25 mouse cellular contexts compared by ENCODE assay signal in genomic region chr12:103347406-103347805, GRCm38 (mm10). TPM values are rescaled to one million over a fixed set of nuclear protein-coding genes. Genes with fewer than 3 reads are reported as not detected.
A peak's percentile ranks its signal among the peaks of the same experiment; 100 is the strongest.
DNase-seq lines count a peak whose midpoint lies in the region; ATAC-seq and TF ChIP-seq lines count a peak whose summit lies in the region.
"Had no signal": no experiment of that assay in that cellular context is flagged by ENCODE, and none has a peak within 500 bp of the region (broad histone marks: within the 10 kb centered on the region; RNA-seq: fewer than 3 reads in every experiment).

No protein-coding gene starts in this region.

- no peak overlapping the region for H3K4me3 ChIP-seq in heart, embryonic 13.5 days
- H3K4me3 ChIP-seq in left cerebral cortex, adult 2 months: no peak overlapping the region
- no peak overlapping the region for H3K4me3 ChIP-seq in bone marrow macrophage, adult 2 months (ENCODE audit: insufficient read depth, low read length)
- H3K4me3 ChIP-seq in small intestine, adult 2 months (ENCODE audit: low read depth, low read length): no peak overlapping the region
- H3K4me3 ChIP-seq: embryonic facial prominence, embryonic 15.5 days; liver, embryonic 13.5 days; midbrain, embryonic 13.5 days had no signal

- no peak for ATAC-seq in heart, embryonic 13.5 days (ENCODE audit: extremely low read depth, insufficient number of reproducible peaks, low FRiP score, low TSS enrichment)
- ATAC-seq: forebrain, embryonic 16.5 days; midbrain, embryonic 13.5 days had no signal

- no peaks in the 10 kb centered on the region for H3K27me3 ChIP-seq in heart, embryonic 13.5 days (replicated peaks)
- H3K27me3 ChIP-seq in small intestine, adult 2 months (ENCODE audit: control insufficient read depth, insufficient read depth, low read length): no peaks in the 10 kb centered on the region
- H3K27me3 ChIP-seq: embryonic facial prominence, embryonic 15.5 days; liver, embryonic 13.5 days; midbrain, embryonic 13.5 days had no signal

- peaks cover 25% of the 10 kb centered on the region for H3K4me1 ChIP-seq in heart, embryonic 13.5 days
- peaks cover 34% of the 10 kb centered on the region for H3K4me1 ChIP-seq in bone marrow macrophage, adult 2 months (ENCODE audit: control insufficient read depth, insufficient read depth, low read length)
- H3K4me1 ChIP-seq in small intestine, adult 2 months (ENCODE audit: control insufficient read depth, insufficient read depth, insufficient read length, low read length): no peaks in the 10 kb centered on the region; the same call in 1 of the 2 replicates
- H3K4me1 ChIP-seq: embryonic facial prominence, embryonic 15.5 days; liver, embryonic 13.5 days had no signal

- WGBS in heart, embryonic 13.5 days: 34% methylated on average over 5 of the region's 5 CpGs
- WGBS in small intestine, adult 2 months: 58% methylated on average over 5 of the region's 5 CpGs

- H3K27ac ChIP-seq in heart, embryonic 13.5 days (replicated peaks): no peak overlapping the region
- H3K27ac ChIP-seq in left cerebral cortex, adult 2 months: peak overlapping the region; percentile 47; the same call in 1 of the 2 replicates
- peak overlapping the region; percentile 34 for H3K27ac ChIP-seq in bone marrow macrophage, adult 2 months (ENCODE audit: insufficient read depth, low read depth, low read length)
- H3K27ac ChIP-seq in small intestine, adult 2 months (ENCODE audit: insufficient read depth, low read depth, low read length): 0 out of 2 replicates have a peak overlapping the region, but pooled peaks have one; percentile 21
- H3K27ac ChIP-seq: embryonic facial prominence, embryonic 15.5 days; hindbrain, embryonic 14.5 days; liver, embryonic 13.5 days; midbrain, embryonic 13.5 days had no signal

- intact Hi-C loops in left cerebral cortex, adult 2 months (cut with DNase I): no loop called here
- intact Hi-C loops in left cerebral cortex, postnatal 14 days (cut with DNase I): no loop called here

- H3K9ac ChIP-seq in heart, embryonic 13.5 days: peak overlapping the region; percentile 45; the same call in 1 of the 2 replicates
- H3K9ac ChIP-seq: embryonic facial prominence, embryonic 15.5 days; liver, embryonic 13.5 days; midbrain, embryonic 13.5 days had no signal

- no peak for TF ChIP-seq POLR2A in bone marrow macrophage, adult 2 months (IDR thresholded peaks at IDR 0.05; ENCODE audit: borderline replicate concordance, low read depth, low read length)
- TF ChIP-seq POLR2A in small intestine, adult 2 months (IDR thresholded peaks at IDR 0.05; ENCODE audit: low read depth, low read length): no peak

- H3K4me2 ChIP-seq in heart, embryonic 13.5 days: no peak overlapping the region
- H3K4me2 ChIP-seq: embryonic facial prominence, embryonic 15.5 days; hindbrain, embryonic 14.5 days; liver, embryonic 13.5 days; midbrain, embryonic 13.5 days had no signal

- TF ChIP-seq CTCF in left cerebral cortex, adult 2 months (IDR thresholded peaks at IDR 0.05): no peak
- TF ChIP-seq CTCF in bone marrow macrophage, adult 2 months (IDR thresholded peaks at IDR 0.05; ENCODE audit: low read depth, low read length): no peak
- TF ChIP-seq CTCF in small intestine, adult 2 months (IDR thresholded peaks at IDR 0.05; ENCODE audit: extremely low read depth, insufficient read length, insufficient replicate concordance, low read depth, low read length): no peak

- no peak for DNase-seq in heart, adult 18-20 months
- no peak for DNase-seq in left cerebral cortex, adult 2 months (ENCODE audit: extremely low spot score in 1 of 2, low spot score in 2 of 2)
- DNase-seq in left cerebral cortex, postnatal 14 days (ENCODE audit: low spot score in 2 of 2): no peak
- DNase-seq in urinary bladder, postnatal 10 days (ENCODE audit: low spot score): no peak
- DNase-seq: B cell, adult 2 months; cerebellum, adult 18-20 months; cerebellum, postnatal 36 days; heart, postnatal 10 days; left cerebral cortex, postnatal 4 days; liver, embryonic 13.5 days; lung, postnatal 10 days; right cerebral cortex, postnatal 14 days; thymus, postnatal 25 days had no signal

- 0 out of 2 replicates have a peak, but pooled peaks cover 4% of the 10 kb centered on the region for H3K9me3 ChIP-seq in heart, embryonic 13.5 days
- H3K9me3 ChIP-seq: embryonic facial prominence, embryonic 15.5 days; liver, embryonic 13.5 days; midbrain, embryonic 13.5 days had no signal

- peaks cover 13% of the 10 kb centered on the region for H3K36me3 ChIP-seq in heart, embryonic 13.5 days
- H3K36me3 ChIP-seq in small intestine, adult 2 months (ENCODE audit: control insufficient read depth, insufficient read depth, low read length): no peaks in the 10 kb centered on the region
- H3K36me3 ChIP-seq: embryonic facial prominence, embryonic 15.5 days; liver, embryonic 13.5 days; midbrain, embryonic 13.5 days had no signal

RNA-seq across cellular contexts. Expression of gene Asb2, which starts 8.4 kb away (rescaled TPM):
- 164 and 183 TPM in 2 replicates for polyA plus RNA-seq in heart, embryonic 13.5 days (2015; fragmentation: Nextera tagmentation; extraction: Ambion mirVana)
- total RNA-seq in heart, adult 18-20 months (2021): 100 to 1,000 TPM; 561 to 602 TPM
- total RNA-seq in left cerebral cortex, adult 2 months (2021): 1 to 10 TPM; 3.3 to 3.7 TPM
- total RNA-seq in left cerebral cortex, postnatal 14 days (2021): 1 to 10 TPM; 2.5 to 3.6 TPM
- polyA plus RNA-seq in bone marrow macrophage, adult 2 months (2012; ENCODE audit: insufficient read depth, insufficient read length, missing spikeins): 2.1 TPM in 2 replicates
- polyA plus RNA-seq in small intestine, adult 2 months (2012; rRNA removed): 75.6 and 106 TPM in 2 replicates

RNA-seq across cellular contexts. Expression of gene Fam181a, which starts 36.6 kb away (rescaled TPM):
- not detected in 2 replicates for polyA plus RNA-seq in heart, embryonic 13.5 days (2015; fragmentation: Nextera tagmentation; extraction: Ambion mirVana)
- not detected for total RNA-seq in heart, adult 18-20 months (2021)
- 1 to 10 TPM; 1.6 to 2.6 TPM for total RNA-seq in left cerebral cortex, adult 2 months (2021)
- total RNA-seq in left cerebral cortex, postnatal 14 days (2021): 1 to 10 TPM; 2.6 to 4.5 TPM
- polyA plus RNA-seq in bone marrow macrophage, adult 2 months (2012; ENCODE audit: insufficient read depth, insufficient read length, missing spikeins): not detected in 2 replicates
- polyA plus RNA-seq in small intestine, adult 2 months (2012; rRNA removed): not detected in 2 replicates
- total RNA-seq: adrenal gland, postnatal 36 days; gastrocnemius, postnatal 4 days; heart, postnatal 10 days; megakaryocyte progenitor cell, adult 5-6 weeks had no signal
- polyA plus RNA-seq: embryonic facial prominence, embryonic 15.5 days; intestine, embryonic 14.5 days; kidney, postnatal 0 days; liver, embryonic 13.5 days had no signal

RNA-seq across cellular contexts. Expression of gene Otub2, which starts 41.1 kb away (rescaled TPM):
- 13.8 and 15.8 TPM in 2 replicates for polyA plus RNA-seq in heart, embryonic 13.5 days (2015; fragmentation: Nextera tagmentation; extraction: Ambion mirVana)
- total RNA-seq in heart, adult 18-20 months (2021): 1 to 10 TPM; 3.4 to 3.9 TPM
- total RNA-seq in left cerebral cortex, adult 2 months (2021): 10 to 100 TPM; 34.2 to 35.1 TPM
- total RNA-seq in left cerebral cortex, postnatal 14 days (2021): 10 to 100 TPM; 26.3 to 33.2 TPM
- polyA plus RNA-seq in bone marrow macrophage, adult 2 months (2012; ENCODE audit: insufficient read depth, insufficient read length, missing spikeins): 3.8 and 5.6 TPM in 2 replicates
- polyA plus RNA-seq in small intestine, adult 2 months (2012; rRNA removed): 0.75 and 0.85 TPM in 2 replicates

Comparison
In these comparisons a context has a peak if more than half of its experiments do, and no peak if none do; other contexts are left out.
1. RNA of gene Asb2, which starts 8.4 kb away (total RNA-seq): 561 to 602 TPM in heart, adult 18-20 months; 3.3 to 3.7 TPM in left cerebral cortex, adult 2 months and 2.5 to 3.6 TPM in left cerebral cortex, postnatal 14 days; every median in the first group is over 100 times any median in the second.
2. RNA of gene Otub2, which starts 41.1 kb away (total RNA-seq): 34.2 to 35.1 TPM in left cerebral cortex, adult 2 months and 26.3 to 33.2 TPM in left cerebral cortex, postnatal 14 days; 3.4 to 3.9 TPM in heart, adult 18-20 months; every median in the first group is over 4 times any median in the second.